Mouse (Mus musculus) CH12.LX (cell line): ENCODE results near the gene Clba1. TPM values are rescaled to one million over a fixed set of nuclear protein-coding genes. Genes with fewer than 3 reads are reported as not detected.

Experiments
- DNase-seq: peaks from one replicate; pipeline ENCODE4 v3.0.0-alpha.2; 2013; ENCODE audit errors: extremely low read depth
- H3K27ac ChIP-seq: 2 replicates; pipeline ENCODE4 v1.5.1; 2012; ENCODE audit warnings: low read depth, mild to moderate bottlenecking, control low read depth, moderate library complexity; ENCODE audit not compliant: insufficient read depth
- H3K27me3 ChIP-seq: replicated peaks from 2 replicates; pipeline ENCODE3; 2012; ENCODE audit warnings: inconsistent platforms
- H3K36me3 ChIP-seq, 2 experiments: replicated peaks in 1 of 2; 2 replicates each; pipeline versions ENCODE3 to v1.6.1; 2012; ENCODE audit warnings: inconsistent platforms in 1 of 2, low read length in 1 of 2, mild to moderate bottlenecking in 1 of 2, mixed read lengths in 1 of 2, moderate library complexity in 1 of 2; ENCODE audit not compliant: control insufficient read depth in 1 of 2, insufficient read depth in 1 of 2
- H3K4me1 ChIP-seq, 2 experiments: 2 replicates each; pipeline ENCODE4 v1.6.1; 2012; ENCODE audit warnings: inconsistent platforms in 1 of 2, moderate library complexity in 1 of 2; ENCODE audit not compliant: insufficient read depth in 2 of 2, control insufficient read depth in 1 of 2
- H3K4me2 ChIP-seq: 2 replicates; pipeline ENCODE4 v1.6.1; 2012; ENCODE audit warnings: low read depth, mild to moderate bottlenecking, control low read depth; ENCODE audit not compliant: poor library complexity, insufficient read depth, severe bottlenecking
- H3K4me3 ChIP-seq, 3 experiments: fragments of 150-350 bp in 1 of 3; sonication (generic) in 1 of 3; replicated peaks in 1 of 3; 2 replicates each; pipeline versions ENCODE3 to v1.5.1; 2011 to 2012; ENCODE audit warnings: low read depth in 2 of 3, low read length in 2 of 3, mild to moderate bottlenecking in 2 of 3, moderate library complexity in 2 of 3, control low read depth in 1 of 3, improper control_type of control experiment in 1 of 3, inconsistent platforms in 1 of 3, mixed read lengths in 1 of 3; ENCODE audit not compliant: poor library complexity in 1 of 3
- H3K79me2 ChIP-seq: replicated peaks from 2 replicates; pipeline ENCODE4 v1.6.1; 2012; ENCODE audit warnings: mild to moderate bottlenecking, moderate library complexity; ENCODE audit not compliant: control insufficient read depth, poor library complexity, insufficient read depth, severe bottlenecking; ENCODE audit errors: extremely low read depth
- H3K9ac ChIP-seq: 2 replicates; pipeline ENCODE4 v1.6.1; 2012; ENCODE audit warnings: low read depth, mild to moderate bottlenecking, control low read depth, moderate library complexity; ENCODE audit not compliant: insufficient read depth
- H3K9me3 ChIP-seq: replicated peaks from 2 replicates; pipeline ENCODE3; 2012; ENCODE audit warnings: low read length, inconsistent platforms, mixed read lengths
- BHLHE40 ChIP-seq: IDR thresholded peaks from 2 replicates; pipeline ENCODE4 v1.6.1; 2011; ENCODE audit warnings: mild to moderate bottlenecking, low read depth, low read length, improper control_type of control experiment
- CHD1 ChIP-seq: IDR thresholded peaks from 2 replicates; pipeline ENCODE4 v1.6.1; 2012; ENCODE audit warnings: low read depth, low read length, improper control_type of control experiment, inconsistent platforms
- CHD2 ChIP-seq: IDR thresholded peaks from 2 replicates; pipeline ENCODE4 v1.6.1; 2011; ENCODE audit warnings: low read length, improper control_type of control experiment
- CTCF ChIP-seq, 2 experiments: IDR thresholded peaks in 1 of 2; conservative IDR thresholded peaks in 1 of 2; 2 replicates each; pipeline ENCODE4 v1.5.1; 2011 to 2012; ENCODE audit warnings: low read depth in 2 of 2, low read length in 2 of 2, improper control_type of control experiment in 1 of 2, inconsistent platforms in 1 of 2, mild to moderate bottlenecking in 1 of 2, moderate library complexity in 1 of 2
- E2F4 ChIP-seq: IDR thresholded peaks from 2 replicates; pipeline ENCODE4 v1.6.1; 2011; ENCODE audit warnings: low read depth, low read length, improper control_type of control experiment; ENCODE audit not compliant: insufficient replicate concordance
- EP300 ChIP-seq: IDR thresholded peaks from 2 replicates; pipeline ENCODE4 v1.6.1; 2011; ENCODE audit warnings: low read length, improper control_type of control experiment
- GABPA ChIP-seq: IDR thresholded peaks from 2 replicates; pipeline ENCODE4 v1.6.1; 2012; ENCODE audit warnings: low read depth, low read length, improper control_type of control experiment, inconsistent platforms; ENCODE audit not compliant: insufficient replicate concordance
- HCFC1 ChIP-seq: IDR thresholded peaks from 2 replicates; pipeline ENCODE4 v1.6.1; 2012; ENCODE audit warnings: low read depth, mild to moderate bottlenecking, inconsistent platforms, low read length, improper control_type of control experiment
- IRF4 ChIP-seq: IDR thresholded peaks from 2 replicates; pipeline ENCODE4 v1.6.1; 2014; ENCODE audit warnings: low read depth, mild to moderate bottlenecking, inconsistent platforms, low read length, improper control_type of control experiment
- JUN ChIP-seq: IDR thresholded peaks from 2 replicates; pipeline ENCODE4 v1.6.1; 2011; ENCODE audit warnings: low read depth, mild to moderate bottlenecking, low read length, improper control_type of control experiment, moderate library complexity; ENCODE audit not compliant: insufficient read depth
- JUND ChIP-seq: conservative IDR thresholded peaks from 2 replicates; pipeline ENCODE4 v1.6.1; 2011; ENCODE audit warnings: low read depth, low read length, improper control_type of control experiment
- KAT2A ChIP-seq: IDR thresholded peaks from 2 replicates; pipeline ENCODE4 v1.6.1; 2012; ENCODE audit warnings: low read length, improper control_type of control experiment, inconsistent platforms; ENCODE audit not compliant: insufficient replicate concordance
- MAFK ChIP-seq: IDR thresholded peaks from 2 replicates; pipeline ENCODE4 v1.6.1; 2011; ENCODE audit warnings: low read length, improper control_type of control experiment; ENCODE audit not compliant: insufficient replicate concordance
- MAX ChIP-seq: IDR thresholded peaks from 2 replicates; pipeline ENCODE4 v1.6.1; 2011; ENCODE audit warnings: low read length, improper control_type of control experiment
- MAZ ChIP-seq: IDR thresholded peaks from 2 replicates; pipeline ENCODE4 v1.6.1; 2012; ENCODE audit warnings: low read depth, mild to moderate bottlenecking, inconsistent platforms, low read length, improper control_type of control experiment, moderate library complexity
- MEF2A ChIP-seq: IDR thresholded peaks from 2 replicates; pipeline ENCODE4 v1.6.1; 2014; ENCODE audit warnings: low read depth, mild to moderate bottlenecking, inconsistent platforms, low read length, improper control_type of control experiment, borderline replicate concordance
- MXI1 ChIP-seq: IDR thresholded peaks from 2 replicates; pipeline ENCODE4 v1.6.1; 2011; ENCODE audit warnings: mild to moderate bottlenecking, low read depth, low read length, improper control_type of control experiment
- NRF1 ChIP-seq: IDR thresholded peaks from 2 replicates; pipeline ENCODE4 v1.6.1; 2014; ENCODE audit warnings: low read depth, mild to moderate bottlenecking, inconsistent platforms, low read length, improper control_type of control experiment, moderate library complexity
- PAX5 ChIP-seq: IDR thresholded peaks from 2 replicates; pipeline ENCODE4 v1.6.1; 2012; ENCODE audit warnings: low read length, inconsistent platforms, mixed read lengths
- POLR2A ChIP-seq: IDR thresholded peaks from 2 replicates; pipeline ENCODE4 v1.6.1; 2011; ENCODE audit warnings: low read depth, mild to moderate bottlenecking, improper control_type of control experiment, low read length
- POLR2AphosphoS2 ChIP-seq: IDR thresholded peaks from 2 replicates; pipeline ENCODE4 v1.6.1; 2011; ENCODE audit warnings: low read depth, low read length, improper control_type of control experiment
- RAD21 ChIP-seq: IDR thresholded peaks from 2 replicates; pipeline ENCODE4 v1.6.1; 2011; ENCODE audit warnings: low read depth, mild to moderate bottlenecking, low read length, improper control_type of control experiment, moderate library complexity
- RCOR1 ChIP-seq: conservative IDR thresholded peaks from 2 replicates; pipeline ENCODE4 v1.6.1; 2012; ENCODE audit warnings: low read depth, mild to moderate bottlenecking, inconsistent platforms, low read length, improper control_type of control experiment
- SIN3A ChIP-seq: IDR thresholded peaks from 2 replicates; pipeline ENCODE4 v1.6.1; 2012; ENCODE audit warnings: low read length, improper control_type of control experiment, inconsistent platforms
- SMC3 ChIP-seq: IDR thresholded peaks from 2 replicates; pipeline ENCODE4 v1.6.1; 2011; ENCODE audit warnings: low read depth, low read length, improper control_type of control experiment
- TBP ChIP-seq: conservative IDR thresholded peaks from 2 replicates; pipeline ENCODE4 v1.6.1; 2011; ENCODE audit warnings: low read depth, low read length, improper control_type of control experiment
- TCF12 ChIP-seq: IDR thresholded peaks from 2 replicates; pipeline ENCODE4 v1.6.1; 2014; ENCODE audit warnings: low read depth, mild to moderate bottlenecking, inconsistent platforms, low read length, improper control_type of control experiment
- USF1 ChIP-seq: IDR thresholded peaks from 2 replicates; pipeline ENCODE4 v1.6.1; 2014; ENCODE audit warnings: low read depth, mild to moderate bottlenecking, inconsistent platforms, low read length, improper control_type of control experiment
- USF2 ChIP-seq: conservative IDR thresholded peaks from 2 replicates; pipeline ENCODE4 v1.6.1; 2011; ENCODE audit warnings: low read depth, low read length, improper control_type of control experiment
- ZC3H11A ChIP-seq: IDR thresholded peaks from 2 replicates; pipeline ENCODE4 v1.6.1; 2012; ENCODE audit warnings: low read depth, mild to moderate bottlenecking, inconsistent platforms, low read length, improper control_type of control experiment
- ZNF384 ChIP-seq: IDR thresholded peaks from 2 replicates; pipeline ENCODE4 v1.6.1; 2012; ENCODE audit warnings: low read depth, low read length, improper control_type of control experiment, inconsistent platforms
- dilution Hi-C: fragments of 300-500 bp; cut with MboI; formaldehyde crosslinking; loops from 2 replicates; pipeline ENCODE4 v1.14.3; 2020; ENCODE audit warnings: low sequenced_read_pairs; ENCODE audit not compliant: extremely low pct_unique_long_range_greater_than_20kb, extremely low pct_ligation_motif_present
- in situ Hi-C: fragments of 300-500 bp; cut with MboI; formaldehyde crosslinking; loops from 3 replicates; pipeline ENCODE4 v1.14.3; 2019; ENCODE audit warnings: low sequenced_read_pairs, low pct_ligation_motif_present, low pct_unique_long_range_greater_than_20kb, mixed read lengths
- polyA plus RNA-seq: library from polyadenylated mRNA; unstranded; fragments of >175 nt; gene quantifications from 2 replicates; pipeline ENCODE4 v1.2.1, GENCODE M21; 2012; ENCODE audit warnings: low read depth; ENCODE audit not compliant: insufficient read length
- total RNA-seq, 2 experiments: library from RNA; depleted of rRNA; stranded (reverse); fragments of 300-350 nt in 1 of 2; fragments of >200 nt in 1 of 2; gene quantifications; 2 replicates each; pipeline ENCODE4 v1.2.3; 2012 to 2014

Gene Clba1
- total and polyA plus RNA-seq, 3 experiments, result 2.5 to 3.5 (median 3.5) TPM

- Histone ChIP-seq H3K4me1 (peaks cover 27 to 50% of the 10 kb centered on the region in 2 experiments), H3K9ac (no peak overlapping the region), H3K4me3 (no peak overlapping the region), H3K4me2 (no peak overlapping the region), H3K27ac (no peak overlapping the region), H3K79me2 (peaks cover 25% of the 10 kb centered on the region), H3K36me3 (peaks cover 33 to 38% of the 10 kb centered on the region in 2 experiments), H3K27me3 (no peaks in the 10 kb centered on the region), H3K9me3 (peaks cover 2% of the 10 kb centered on the region)
- no peak for DNase-seq
- in situ Hi-C loops (no loop called here), dilution Hi-C loops (no loop called here)
- TF ChIP-seq JUND (no peak), EP300 (no peak), PAX5 (no peak), ZNF384 (no peak), CTCF (conservative IDR thresholded peaks at IDR 0.05 in 1 of 2, IDR thresholded peaks at IDR 0.05 in 1 of 2; ENCODE audit: low read depth in 2 of 2, low read length in 2 of 2) (no peak), RAD21 (no peak), MAFK (no peak), SMC3 (no peak), MEF2A (no peak), IRF4 (no peak), KAT2A (no peak), E2F4 (no peak), HCFC1 (no peak), TBP (no peak), SIN3A (no peak), BHLHE40 (no peak), GABPA (no peak), JUN (no peak)
Observed at GRCm38 (mm10) chr12:112791026-112791425, 17.7 kb upstream of the Clba1 start.

- DNase-seq, result peak; percentile 76
- H3K27me3 ChIP-seq, result no peaks in the 10 kb centered on the region
- TF ChIP-seq KAT2A (no peak), CHD2 (0 out of 2 replicates have a peak, but pooled peaks have one; percentile 14), TCF12 (peak; percentile 97), CHD1 (peak; percentile 98), MAFK (0 out of 2 replicates have a peak, but pooled peaks have one; percentile 3), RCOR1 (0 out of 2 replicates have a peak, but pooled peaks have one; percentile 6), MAZ (peak; percentile 91), SIN3A (peak; percentile 76; the same call in 1 of the 2 replicates), USF2 (no peak), MXI1 (peak; percentile 72), POLR2AphosphoS2 (peak; percentile 82; the same call in 1 of the 2 replicates), CTCF (conservative IDR thresholded peaks at IDR 0.05 in 1 of 2, IDR thresholded peaks at IDR 0.05 in 1 of 2; ENCODE audit: low read depth in 2 of 2, low read length in 2 of 2) (no peak), ZC3H11A (no peak), POLR2A (peak; percentile 76), NRF1 (no peak), JUN (no peak), USF1 (no peak), BHLHE40 (peak; percentile 65), MEF2A (peak; percentile 77; the same call in 1 of the 2 replicates), MAX (peak; percentile 30), E2F4 (no peak)
Observed at GRCm38 (mm10) chr12:112793601-112794355, 15.0 kb upstream of the Clba1 start.

More at GRCm38 (mm10) chr12:112793601-112794355, 15.0 kb upstream of the Clba1 start:
- Histone ChIP-seq H3K4me2 (peak overlapping the region; percentile 90), H3K4me1 (peaks cover 41 to 69% of the 10 kb centered on the region in 2 experiments), H3K79me2 (peaks cover 23% of the 10 kb centered on the region), H3K36me3 (peaks cover 8 to 14% of the 10 kb centered on the region in 2 experiments), H3K4me3 (peak overlapping the region; percentile 59 to 85 (median 76)), H3K9ac (peak overlapping the region; percentile 92), H3K27ac (peak overlapping the region; percentile 96), H3K9me3 (no peaks in the 10 kb centered on the region)
- dilution Hi-C loops, result no loop called here
- in situ Hi-C loops, result no loop called here
